Mouse (Mus musculus) embryonic facial prominence, embryonic 12.5 days (tissue): Measurements from ENCODE around the gene Smpd3. TPM values are rescaled to one million over a fixed set of nuclear protein-coding genes. Genes with fewer than 3 reads are reported as not detected.

ENCODE experiments used
- ATAC-seq: fragments of 200-750 bp; cut with Nextera tagmentation; 2 replicates; pipeline ENCODE4 v1.8.0; 2017; ENCODE audit not compliant: insufficient number of reproducible peaks, insufficient read depth, low FRiP score, low TSS enrichment
- H3K27ac ChIP-seq: fragments of 300-500 bp; sonication (generic); 2 replicates; pipeline ENCODE4 v1.5.1; 2016; ENCODE audit warnings: mild to moderate bottlenecking
- H3K27me3 ChIP-seq: fragments of 300-500 bp; sonication (generic); 2 replicates; pipeline ENCODE4 v1.6.1; 2016; ENCODE audit warnings: mild to moderate bottlenecking, moderate library complexity
- H3K36me3 ChIP-seq: fragments of 300-500 bp; sonication (generic); 2 replicates; pipeline ENCODE4 v1.6.1; 2016; ENCODE audit warnings: mild to moderate bottlenecking
- H3K4me1 ChIP-seq: fragments of 300-500 bp; sonication (generic); 2 replicates; pipeline ENCODE4 v1.6.1; 2016
- H3K4me2 ChIP-seq: fragments of 300-500 bp; sonication (generic); replicated peaks from 2 replicates; pipeline ENCODE4 v1.6.1; 2016; ENCODE audit warnings: mild to moderate bottlenecking, moderate library complexity
- H3K4me3 ChIP-seq: fragments of 300-500 bp; sonication (generic); 2 replicates; pipeline ENCODE4 v1.5.1; 2016; ENCODE audit warnings: mild to moderate bottlenecking
- H3K9ac ChIP-seq: fragments of 300-500 bp; sonication (generic); 2 replicates; pipeline ENCODE4 v1.6.1; 2016; ENCODE audit warnings: mild to moderate bottlenecking, moderate library complexity
- H3K9me3 ChIP-seq: fragments of 300-500 bp; sonication (generic); 2 replicates; pipeline ENCODE4 v1.6.1; 2016; ENCODE audit warnings: mild to moderate bottlenecking, moderate library complexity
- WGBS: fragments of 180-500 bp; shearing (Covaris S2); methylation state at CpG from one replicate; pipeline ENCODE4 v1.1.7; 2016; 5-methylcytosine and 5-hydroxymethylcytosine counted together
- polyA plus RNA-seq: library from polyadenylated mRNA; unstranded; fragments of >200 nt; fragmentation: Nextera tagmentation; extraction: Ambion mirVana; gene quantifications from 2 replicates; pipeline ENCODE4 v1.2.1, GENCODE M21; 2016

Smpd3 gene
- polyA plus RNA-seq, 1 experiment from 2014 or later = 4.4 TPM

DNA sequence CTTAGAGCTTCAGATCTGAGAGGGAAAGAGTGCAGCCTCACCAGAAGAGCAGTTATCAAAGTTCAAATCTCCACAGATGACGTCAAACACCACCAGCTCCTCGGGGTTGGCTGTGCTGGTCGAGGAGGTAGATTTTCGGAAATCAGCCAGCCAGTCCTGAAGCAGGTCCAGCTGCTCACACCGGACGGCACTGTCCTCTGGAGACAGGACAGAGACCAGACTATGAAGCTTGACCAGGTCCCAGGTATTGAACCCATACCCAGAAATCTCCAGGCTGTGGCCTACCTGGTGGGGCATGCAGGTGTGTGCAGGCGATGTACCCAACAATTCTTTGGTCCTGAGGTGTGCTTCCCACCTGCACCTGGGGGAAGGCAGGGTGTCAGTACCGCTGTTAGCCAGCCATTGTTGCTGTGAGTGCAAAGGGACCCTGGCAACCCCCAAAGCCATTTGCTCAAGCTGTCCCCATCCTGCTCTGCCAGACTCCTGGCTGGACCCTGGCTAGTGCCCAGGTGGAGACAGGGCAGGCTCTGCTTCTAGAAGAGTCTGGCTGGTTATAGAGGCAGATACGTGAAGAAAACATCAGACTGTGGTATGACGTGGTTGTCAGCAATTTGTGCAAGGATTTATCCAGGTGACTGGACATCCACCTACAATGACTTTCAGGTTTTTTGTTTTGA is 78.1 kb downstream of the Smpd3 start:
- WGBS = 90% methylated on average over 10 of the region's 10 CpGs

DNA sequence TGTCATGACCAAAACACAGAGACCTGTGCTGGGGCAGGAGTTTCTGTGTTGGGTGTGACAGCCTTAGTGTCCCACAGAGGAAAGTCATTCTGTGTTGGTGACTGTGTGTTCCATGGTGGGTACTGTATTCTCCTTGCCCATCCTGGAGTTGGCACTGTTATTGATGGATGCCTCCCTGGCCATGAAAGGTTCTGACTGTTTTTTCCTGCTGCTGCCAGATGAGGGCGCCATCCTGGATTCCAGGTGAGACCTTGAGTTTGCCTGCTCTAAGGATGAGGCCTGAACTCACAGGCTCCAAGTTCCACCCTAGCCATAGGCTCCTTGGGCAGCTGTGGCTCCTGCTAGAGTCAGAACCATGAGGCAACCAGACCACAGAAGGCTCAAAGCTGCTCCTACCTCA is 79.6 kb downstream of the Smpd3 start:
- ATAC-seq = no peak
- Histone ChIP-seq H3K4me2 (no peak overlapping the region), H3K27me3 (no peaks in the 10 kb centered on the region), H3K9me3 (no peaks in the 10 kb centered on the region), H3K4me1 (no peaks in the 10 kb centered on the region), H3K4me3 (no peak overlapping the region), H3K9ac (no peak overlapping the region), H3K27ac (no peak overlapping the region), H3K36me3 (peaks cover 16% of the 10 kb centered on the region; the same call in 1 of the 2 replicates)
- 32% methylated on average over 1 of the region's 1 CpGs for WGBS

More for the DNA sequence above, 78.1 kb downstream of the Smpd3 start:
- Histone ChIP-seq H3K4me3 (no peak overlapping the region), H3K27me3 (no peaks in the 10 kb centered on the region), H3K36me3 (peaks cover 3% of the 10 kb centered on the region; the same call in 1 of the 2 replicates), H3K27ac (no peak overlapping the region), H3K9ac (no peak overlapping the region), H3K4me1 (no peaks in the 10 kb centered on the region), H3K4me2 (no peak overlapping the region), H3K9me3 (no peaks in the 10 kb centered on the region)
- no peak for ATAC-seq

DNA sequence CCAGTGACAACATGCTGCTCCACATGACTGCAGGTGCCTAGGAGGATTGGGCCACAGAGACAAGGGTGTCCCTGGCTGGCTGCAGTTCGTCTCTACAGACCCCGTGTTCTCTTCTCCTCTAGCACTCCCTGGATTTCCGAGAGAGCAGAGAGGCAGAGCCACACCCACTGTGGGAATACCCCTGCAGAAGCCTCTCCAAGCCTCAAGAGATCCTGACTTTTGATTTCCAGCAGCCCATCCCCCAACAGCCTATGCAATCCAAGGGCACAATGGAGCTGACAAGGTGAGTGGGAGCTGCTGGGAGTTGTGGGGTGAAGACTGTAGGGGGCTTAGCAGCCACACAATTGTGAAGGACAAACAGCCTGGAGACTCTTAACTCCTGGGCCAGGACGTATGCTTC is 87.6 kb downstream of the Smpd3 start:
- WGBS = 80% methylated on average over 4 of the region's 4 CpGs
- ATAC-seq = no peak
- peaks cover 88% of the 10 kb centered on the region for H3K36me3 ChIP-seq

DNA sequence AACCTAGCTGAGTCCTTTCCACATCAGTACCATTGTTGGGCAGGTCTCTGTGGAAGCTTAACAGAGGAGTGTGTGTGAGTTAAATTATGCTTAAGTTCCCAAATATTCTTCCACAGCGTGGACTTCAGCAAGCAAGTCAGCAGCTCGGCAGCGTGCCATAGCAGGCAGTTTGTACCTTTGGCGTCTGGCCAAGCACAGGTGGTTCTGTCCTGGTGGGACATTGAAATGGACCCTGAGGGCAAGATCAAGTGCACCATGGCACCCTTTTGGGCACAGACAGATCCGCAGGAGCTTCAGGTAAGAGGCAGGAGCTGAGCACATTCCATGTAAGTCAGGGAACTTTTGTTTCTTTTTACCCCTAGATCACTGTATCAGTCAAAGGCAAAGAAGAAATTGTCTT is 100.7 kb downstream of the Smpd3 start:
- no peaks in the 10 kb centered on the region for H3K27me3 ChIP-seq
- peaks cover 75% of the 10 kb centered on the region for H3K36me3 ChIP-seq
- H3K4me1 ChIP-seq = no peaks in the 10 kb centered on the region
- 91% methylated on average over 5 of the region's 5 CpGs for WGBS
- no peak for ATAC-seq
- H3K9ac ChIP-seq = no peak overlapping the region
- no peaks in the 10 kb centered on the region for H3K9me3 ChIP-seq
- H3K4me3 ChIP-seq = no peak overlapping the region
- H3K27ac ChIP-seq = no peak overlapping the region
- no peak overlapping the region for H3K4me2 ChIP-seq

More for the DNA sequence above, 87.6 kb downstream of the Smpd3 start:
- Histone ChIP-seq H3K4me3 (no peak overlapping the region), H3K9me3 (no peaks in the 10 kb centered on the region), H3K4me1 (no peaks in the 10 kb centered on the region), H3K27ac (no peak overlapping the region), H3K27me3 (no peaks in the 10 kb centered on the region), H3K4me2 (no peak overlapping the region), H3K9ac (no peak overlapping the region)

DNA sequence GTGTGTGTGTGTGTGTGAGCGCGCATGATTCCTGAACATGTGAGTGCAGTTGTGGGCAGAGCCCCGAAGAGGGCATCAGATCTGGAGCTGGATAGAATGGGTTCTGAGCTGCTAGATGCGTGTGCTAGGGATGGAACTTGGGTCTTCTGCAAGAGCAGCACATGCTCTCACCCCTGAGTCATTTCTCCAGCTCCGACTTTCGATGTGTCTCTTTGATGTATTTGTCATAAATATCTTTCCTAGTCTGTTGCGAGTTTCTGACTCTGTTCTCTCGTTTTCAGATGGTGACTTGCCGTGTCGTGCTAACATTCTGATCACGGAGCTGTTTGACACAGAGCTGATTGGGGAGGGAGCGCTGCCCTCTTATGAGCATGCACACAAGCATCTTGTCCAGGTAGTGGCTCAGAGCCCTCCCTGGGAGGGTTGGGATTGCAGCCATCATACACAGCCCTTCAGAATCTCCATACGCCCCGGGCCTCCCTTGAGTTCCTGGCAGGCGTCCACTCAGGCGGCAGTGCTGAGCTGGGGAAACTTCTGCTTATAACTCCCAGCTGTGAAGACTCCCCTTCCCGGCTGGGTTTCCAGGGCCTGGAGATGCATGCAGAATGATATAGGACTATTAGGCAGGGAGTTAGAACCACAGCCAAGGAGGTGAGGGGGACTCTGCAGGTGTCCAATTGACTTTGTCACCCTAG is 103.1 kb downstream of the Smpd3 start:
- H3K9me3 ChIP-seq = no peaks in the 10 kb centered on the region
- H3K4me2 ChIP-seq = no peak overlapping the region
- H3K36me3 ChIP-seq = peaks cover 65% of the 10 kb centered on the region
- H3K4me1 ChIP-seq = no peaks in the 10 kb centered on the region
- H3K27ac ChIP-seq = no peak overlapping the region
- H3K9ac ChIP-seq = no peak overlapping the region
- WGBS = 89% methylated on average over 17 of the region's 17 CpGs
- H3K27me3 ChIP-seq = no peaks in the 10 kb centered on the region
- no peak overlapping the region for H3K4me3 ChIP-seq
- no peak for ATAC-seq

GRCm38 (mm10) chr8:106232751-106233150 is 105.0 kb downstream of the Smpd3 start:
- Histone ChIP-seq H3K9me3 (no peaks in the 10 kb centered on the region), H3K27ac (no peak overlapping the region), H3K4me1 (no peaks in the 10 kb centered on the region), H3K36me3 (peaks cover 70% of the 10 kb centered on the region), H3K9ac (no peak overlapping the region), H3K27me3 (no peaks in the 10 kb centered on the region), H3K4me3 (no peak overlapping the region), H3K4me2 (no peak overlapping the region)
- WGBS = 68% methylated on average over 3 of the region's 3 CpGs
- ATAC-seq = no peak

- Histone ChIP-seq H3K4me1 (no peaks in the 10 kb centered on the region), H3K4me2 (no peak overlapping the region), H3K27ac (no peak overlapping the region), H3K27me3 (no peaks in the 10 kb centered on the region), H3K9me3 (no peaks in the 10 kb centered on the region), H3K4me3 (no peak overlapping the region), H3K9ac (no peak overlapping the region), H3K36me3 (peaks cover 66% of the 10 kb centered on the region)
- no peak for ATAC-seq
- WGBS = 71% methylated on average over 7 of the region's 7 CpGs
Observed at GRCm38 (mm10) chr8:106231536-106231935, 106.3 kb downstream of the Smpd3 start.

DNA sequence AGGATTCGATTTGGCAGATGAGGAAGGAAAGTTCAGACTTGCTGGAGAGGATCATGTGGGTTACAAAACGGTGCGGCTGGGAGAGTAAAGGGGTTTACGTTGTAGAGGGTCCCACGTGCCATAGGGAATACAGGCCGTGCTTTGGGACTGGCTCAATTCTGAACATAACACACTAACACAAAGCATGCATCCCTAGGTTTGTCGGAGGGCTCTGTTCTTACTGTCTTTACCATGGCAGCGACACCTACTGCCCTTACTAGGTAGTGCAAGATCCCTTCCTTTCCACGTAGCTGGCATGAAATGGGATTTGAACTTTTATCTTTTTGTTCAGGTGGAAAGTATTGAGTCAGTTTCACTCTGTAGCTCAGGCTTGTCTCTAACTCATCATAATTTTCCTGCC is 111.2 kb downstream of the Smpd3 start:
- no peak overlapping the region for H3K9ac ChIP-seq
- no peak overlapping the region for H3K27ac ChIP-seq
- no peak for ATAC-seq
- H3K9me3 ChIP-seq = no peaks in the 10 kb centered on the region
- 41% methylated on average over 9 of the region's 9 CpGs for WGBS
- H3K27me3 ChIP-seq = no peaks in the 10 kb centered on the region
- H3K36me3 ChIP-seq = peaks cover 54% of the 10 kb centered on the region
- no peaks in the 10 kb centered on the region for H3K4me1 ChIP-seq
- no peak overlapping the region for H3K4me2 ChIP-seq
- H3K4me3 ChIP-seq = no peak overlapping the region

GRCm38 (mm10) chr8:106219620-106220019 is 118.2 kb downstream of the Smpd3 start:
- no peaks in the 10 kb centered on the region for H3K27me3 ChIP-seq
- no peaks in the 10 kb centered on the region for H3K9me3 ChIP-seq
- H3K27ac ChIP-seq = no peak overlapping the region
- H3K4me1 ChIP-seq = no peaks in the 10 kb centered on the region
- no peak overlapping the region for H3K4me2 ChIP-seq
- no peak overlapping the region for H3K9ac ChIP-seq
- H3K36me3 ChIP-seq = peaks cover 59% of the 10 kb centered on the region
- no peak for ATAC-seq
- H3K4me3 ChIP-seq = no peak overlapping the region
- WGBS = 92% methylated on average over 3 of the region's 3 CpGs

DNA sequence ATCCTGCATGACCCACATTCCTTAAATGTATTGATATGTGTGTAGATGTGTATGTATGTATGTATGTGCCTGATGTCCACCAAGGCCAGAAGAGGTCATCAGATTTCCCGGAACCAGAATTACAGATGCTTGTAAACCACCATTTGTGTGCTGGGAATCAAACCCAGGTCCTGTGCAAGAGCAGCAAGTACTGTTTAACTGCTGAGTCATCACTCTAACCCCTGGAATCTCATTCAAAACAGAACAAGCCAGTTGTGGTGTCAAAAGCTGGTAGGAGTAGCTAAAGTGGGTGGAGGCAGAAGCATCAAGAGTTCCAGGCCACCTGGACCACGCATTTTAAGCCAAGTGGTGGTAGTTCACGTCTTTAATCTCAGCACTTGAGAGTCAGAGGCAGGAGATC is 123.8 kb downstream of the Smpd3 start:
- ATAC-seq = no peak
- 91% methylated on average over 3 of the region's 3 CpGs for WGBS
- peaks cover 11% of the 10 kb centered on the region; the same call in 1 of the 2 replicates for H3K4me1 ChIP-seq

DNA sequence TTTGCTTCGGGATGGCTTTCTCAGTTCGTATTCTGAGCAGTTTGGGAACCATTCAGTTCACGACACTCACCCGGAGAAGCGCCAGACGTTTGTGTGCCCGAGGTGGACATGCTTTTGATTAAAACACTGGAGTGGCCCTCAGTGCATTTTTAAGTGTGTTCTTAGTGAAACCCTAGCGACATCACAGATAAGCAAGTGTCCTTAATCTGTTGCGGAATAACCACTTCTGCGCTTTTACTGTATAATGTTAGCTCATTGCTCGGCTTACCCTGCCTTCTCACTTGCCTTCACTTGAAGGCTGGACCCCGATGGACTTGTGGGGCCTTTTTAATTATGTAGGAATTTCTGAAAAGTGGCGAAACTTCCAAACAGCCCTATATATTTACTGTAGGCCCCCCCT is 126.4 kb downstream of the Smpd3 start:
- WGBS = 5% methylated on average over 13 of the region's 13 CpGs
- H3K36me3 ChIP-seq = peaks cover 35% of the 10 kb centered on the region

More for the DNA sequence above, 123.8 kb downstream of the Smpd3 start:
- H3K36me3 ChIP-seq = peaks cover 38% of the 10 kb centered on the region
- no peaks in the 10 kb centered on the region for H3K27me3 ChIP-seq
- H3K27ac ChIP-seq = no peak overlapping the region
- H3K4me2 ChIP-seq = no peak overlapping the region
- no peak overlapping the region for H3K4me3 ChIP-seq
- no peak overlapping the region for H3K9ac ChIP-seq
- H3K9me3 ChIP-seq = no peaks in the 10 kb centered on the region

GRCm38 (mm10) chr8:106210821-106211345 is 126.9 kb downstream of the Smpd3 start, which contains the start of the genes Slc7a6os and Prmt7:
Gene Slc7a6os, minus strand, starts transcription at chr8:106210935.
Gene Prmt7, plus strand, starts transcription at chr8:106210936.
- Histone ChIP-seq H3K27ac (peak within 1 kb of the TSS; percentile 91), H3K9ac (peak within 1 kb of the TSS; percentile 79), H3K36me3 (peaks cover 37% of the 10 kb centered on the region), H3K9me3 (no peaks in the 10 kb centered on the region), H3K4me1 (peaks cover 11% of the 10 kb centered on the region; the same call in 1 of the 2 replicates), H3K27me3 (no peaks in the 10 kb centered on the region), H3K4me3 (peak within 1 kb of the TSS; percentile 81), H3K4me2 (peak within 1 kb of the TSS; percentile 76)
- peak; percentile 99 for ATAC-seq
- WGBS = under 1% methylated on average over 52 of the region's 52 CpGs

More for the DNA sequence above, 126.4 kb downstream of the Smpd3 start:
- ATAC-seq = no peak
- peak overlapping the region; percentile 81 for H3K4me3 ChIP-seq
- peak overlapping the region; percentile 76 for H3K4me2 ChIP-seq
- no peaks in the 10 kb centered on the region for H3K9me3 ChIP-seq
- peak overlapping the region; percentile 79 for H3K9ac ChIP-seq
- H3K4me1 ChIP-seq = peaks cover 11% of the 10 kb centered on the region; the same call in 1 of the 2 replicates
- H3K27ac ChIP-seq = peak overlapping the region; percentile 91
- no peaks in the 10 kb centered on the region for H3K27me3 ChIP-seq
